Mouse (Mus musculus) lung, adult 2 months (tissue): Measurements from ENCODE around the gene Gfer. TPM values are rescaled to one million over a fixed set of nuclear protein-coding genes. Genes with fewer than 3 reads are reported as not detected.

Experiments
- DNase-seq: peaks from one replicate; pipeline ENCODE4 v3.0.0; 2022
- H3K4me1 ChIP-seq: fragments of 200-500 bp; 2 replicates; pipeline ENCODE4 v1.6.1; 2011; ENCODE audit warnings: low read length; ENCODE audit not compliant: control insufficient read depth, insufficient read depth
- H3K4me3 ChIP-seq: fragments of 200-500 bp; replicated peaks from 2 replicates; pipeline ENCODE3; 2011; ENCODE audit warnings: low read depth, mild to moderate bottlenecking, control low read depth, low read length; ENCODE audit errors: extremely low read depth
- CTCF ChIP-seq: fragments of 200-500 bp; IDR thresholded peaks from 2 replicates; pipeline ENCODE4 v1.5.1; 2011; ENCODE audit warnings: mild to moderate bottlenecking, low read length, control low read depth; ENCODE audit not compliant: insufficient read depth
- POLR2A ChIP-seq: fragments of 200-500 bp; IDR thresholded peaks from 2 replicates; pipeline ENCODE4 v1.6.1; 2011; ENCODE audit warnings: low read depth, mild to moderate bottlenecking, control low read depth, low read length, borderline replicate concordance; ENCODE audit errors: extremely low read depth
- WGBS: fragments of 180-500 bp; shearing (Covaris S2); methylation state at CpG from one replicate; pipeline ENCODE4 v1.1.7; 2018; 5-methylcytosine and 5-hydroxymethylcytosine counted together
- polyA plus RNA-seq: library from polyadenylated mRNA; depleted of rRNA; stranded (reverse); fragments of >200 nt; gene quantifications from 2 replicates; pipeline ENCODE4 v1.2.3, GENCODE M21; 2012; rRNA removed

Gene Gfer
- polyA plus RNA-seq, 1 experiment: 13.7 TPM

DNA sequence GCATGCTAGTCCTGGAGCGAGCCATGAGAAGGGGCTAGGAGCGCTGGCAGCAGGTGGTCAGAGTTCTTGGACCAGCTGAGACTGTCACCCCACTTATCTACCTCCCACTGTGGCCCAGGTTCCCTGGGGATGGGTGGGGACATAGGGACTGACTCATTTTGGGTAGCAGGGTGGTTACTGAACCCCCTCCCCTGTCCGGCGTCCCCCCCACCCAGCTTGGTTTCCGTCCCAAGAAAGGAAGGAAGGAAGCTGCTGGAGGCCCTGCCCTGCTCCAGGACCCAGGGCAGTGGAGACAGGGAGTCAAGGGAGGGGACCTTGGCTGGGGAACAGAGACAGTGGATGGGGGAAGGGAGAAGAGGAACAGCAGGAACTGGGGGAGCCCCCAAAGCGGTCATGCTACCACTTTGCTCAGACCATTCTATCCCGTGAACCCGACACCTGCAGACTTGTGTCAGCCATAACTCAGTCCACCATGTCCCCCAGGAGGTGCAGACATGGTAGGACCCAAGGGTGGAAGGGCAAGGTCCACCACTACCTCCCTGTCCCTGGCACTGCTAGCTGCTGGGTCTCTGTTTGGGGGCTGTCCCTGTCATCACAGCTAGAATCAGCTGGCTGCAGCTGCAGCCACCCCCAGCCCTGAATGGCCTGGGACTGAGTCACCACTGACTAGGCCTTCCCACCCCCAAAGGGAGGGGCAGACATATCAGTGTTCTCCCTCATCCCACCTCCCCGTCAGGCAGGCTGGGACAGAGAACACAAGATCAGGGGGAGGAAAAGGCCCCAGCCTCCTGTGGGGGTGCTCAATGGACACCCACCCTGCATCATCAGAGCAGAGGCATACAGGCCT is 50.9 kb downstream of the Gfer start:
- TF ChIP-seq CTCF (no peak), POLR2A (peak; percentile 77; the same call in 1 of the 2 replicates)
- WGBS: 37% methylated on average over 9 of the region's 9 CpGs
- peaks cover 24% of the 10 kb centered on the region for H3K4me1 ChIP-seq
- peak; percentile 45 for DNase-seq
- peak overlapping the region; percentile 63 for H3K4me3 ChIP-seq

DNA sequence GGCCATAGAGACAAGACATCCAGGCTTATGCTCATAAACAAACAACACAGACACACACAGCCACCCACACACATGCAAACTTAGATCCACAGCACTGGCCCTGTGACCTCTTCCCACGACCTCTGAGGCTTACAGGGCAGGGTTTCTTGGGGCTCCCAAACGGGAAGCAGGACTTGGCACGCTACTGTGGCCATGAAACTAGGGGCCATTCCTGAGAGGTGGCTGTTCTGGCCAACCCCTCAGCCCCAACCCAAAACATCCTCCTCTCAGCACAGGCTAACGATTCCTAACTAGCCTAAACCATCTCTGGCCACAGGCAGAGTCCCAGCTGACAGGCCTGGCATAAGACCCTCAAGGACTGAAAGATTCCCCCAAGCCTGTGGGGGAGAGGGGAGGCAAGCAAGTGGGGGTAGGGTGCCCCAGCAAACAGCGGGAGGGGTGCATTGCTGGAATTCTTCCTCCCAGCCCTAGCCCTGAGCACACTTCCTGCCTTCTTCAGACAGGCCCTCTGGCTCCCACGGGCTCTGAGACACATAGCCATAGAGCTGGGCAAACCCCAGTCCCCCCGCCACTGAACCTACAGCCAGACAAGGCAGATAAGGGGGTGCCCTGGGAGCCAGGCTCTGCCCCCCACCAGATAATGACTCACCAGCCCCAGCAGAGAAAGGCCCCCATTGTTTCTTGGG is 51.8 kb downstream of the Gfer start:
- TF ChIP-seq CTCF: no peak
- peak; percentile 63; the same call in 1 of the 2 replicates for TF ChIP-seq POLR2A
- 15% methylated on average over 7 of the region's 7 CpGs for WGBS
- Histone ChIP-seq H3K4me1 (peaks cover 31% of the 10 kb centered on the region), H3K4me3 (peak overlapping the region; percentile 63)
- peak; percentile 43 for DNase-seq

Other genes with a start within 250 kb of the Gfer start
- 85.9 and 90.1 TPM in 2 replicates for gene E4f1, start 225.8 kb downstream of the Gfer start, polyA plus RNA-seq
- 39.5 and 46.2 TPM in 2 replicates for gene Pgp, start 225.8 kb downstream of the Gfer start, polyA plus RNA-seq
- gene Bricd5, start 222.3 kb downstream of the Gfer start, polyA plus RNA-seq: 0.15 and 0.43 TPM in 2 replicates
- gene Mlst8, start 217.1 kb downstream of the Gfer start, polyA plus RNA-seq: 27.5 and 43.2 TPM in 2 replicates
- 1.7 and 2.1 TPM in 2 replicates for gene Caskin1, start 207.6 kb downstream of the Gfer start, polyA plus RNA-seq
- 237 and 263 TPM in 2 replicates for gene Traf7, start 168.2 kb downstream of the Gfer start, polyA plus RNA-seq
- gene Rab26, start 161.9 kb downstream of the Gfer start, polyA plus RNA-seq: 1.1 and 1.2 TPM in 2 replicates
- gene Pkd1, start 146.3 kb downstream of the Gfer start, polyA plus RNA-seq: 136 and 146 TPM in 2 replicates
- gene Tsc2, start 63.5 kb downstream of the Gfer start, polyA plus RNA-seq: 220 and 230 TPM in 2 replicates
- 18.8 and 19.3 TPM in 2 replicates for gene Nthl1, start 63.5 kb downstream of the Gfer start, polyA plus RNA-seq
- 507 and 712 TPM in 2 replicates for gene Slc9a3r2, start 45.8 kb downstream of the Gfer start, polyA plus RNA-seq
- 77.9 and 131 TPM in 2 replicates for gene Npw, start 37.7 kb downstream of the Gfer start, polyA plus RNA-seq
- 89.7 and 89.8 TPM in 2 replicates for gene Zfp598, start 26.5 kb downstream of the Gfer start, polyA plus RNA-seq
- 0.46 and 0.62 TPM in 2 replicates for gene Syngr3, start 6.2 kb downstream of the Gfer start, polyA plus RNA-seq
- gene Noxo1, start 78 bp upstream of the Gfer start, polyA plus RNA-seq: 13.2 and 14.2 TPM in 2 replicates
- gene Tbl3, start 11.5 kb upstream of the Gfer start, polyA plus RNA-seq: 45.4 and 60.7 TPM in 2 replicates
- 0.29 and 0.57 TPM in 2 replicates for gene Rnf151, start 21.9 kb upstream of the Gfer start, polyA plus RNA-seq
- 1,603 and 2,135 TPM in 2 replicates for gene Rps2, start 22.0 kb upstream of the Gfer start, polyA plus RNA-seq
- gene Ndufb10, start 28.3 kb upstream of the Gfer start, polyA plus RNA-seq: 174 and 218 TPM in 2 replicates
- 0.26 and 6.4 TPM in 2 replicates for gene Rpl3l, start 31.7 kb upstream of the Gfer start, polyA plus RNA-seq
- gene Msrb1, start 40.5 kb upstream of the Gfer start, polyA plus RNA-seq: 84.4 and 103 TPM in 2 replicates
- gene Hs3st6, start 56.8 kb upstream of the Gfer start, polyA plus RNA-seq: 6.4 and 8.9 TPM in 2 replicates
- gene Meiob, start 108.1 kb upstream of the Gfer start, polyA plus RNA-seq: not detected in 2 replicates
- gene Hagh, start 144.0 kb upstream of the Gfer start, polyA plus RNA-seq: 56.1 and 83.4 TPM in 2 replicates
- gene Fahd1, start 154.2 kb upstream of the Gfer start, polyA plus RNA-seq: 6.4 and 7.8 TPM in 2 replicates
- 3.0 and 3.9 TPM in 2 replicates for gene Igfals, start 169.8 kb upstream of the Gfer start, polyA plus RNA-seq
- 23.6 and 36.7 TPM in 2 replicates for gene Nubp2, start 190.2 kb upstream of the Gfer start, polyA plus RNA-seq
- gene Spsb3, start 190.5 kb upstream of the Gfer start, polyA plus RNA-seq: 76.4 and 85.4 TPM in 2 replicates
- gene Eme2, start 198.9 kb upstream of the Gfer start, polyA plus RNA-seq: 41.1 and 48.0 TPM in 2 replicates
- gene Mrps34, start 199.0 kb upstream of the Gfer start, polyA plus RNA-seq: 100 and 115 TPM in 2 replicates
- gene Nme3, start 200.3 kb upstream of the Gfer start, polyA plus RNA-seq: 55.8 and 69.4 TPM in 2 replicates
- 110 and 119 TPM in 2 replicates for gene Mapk8ip3, start 240.8 kb upstream of the Gfer start, polyA plus RNA-seq